Mouse (Mus musculus): Measurements from ENCODE around the gene Serping1. TPM values are rescaled to one million over a fixed set of nuclear protein-coding genes. Genes with fewer than 3 reads are reported as not detected.
A peak's percentile ranks its signal among the peaks of the same experiment; 100 is the strongest.
"Not testable (repeated sequence)": the region's sequence is repeated elsewhere in the genome, so short reads cannot be mapped to it uniquely, and the experiment has no call there.

Serping1 gene
- polyA plus RNA-seq, 1 experiment from 2014 or later = 62.5 TPM

- WGBS = 57% methylated on average over 5 of the region's 5 CpGs
- Histone ChIP-seq H3K9me3 (ENCODE audit: control insufficient read depth, low read length) (no peaks in the 10 kb centered on the region), H3K27ac (ENCODE audit: low read length) (no peak overlapping the region), H3K4me2 (ENCODE audit: low read depth, low read length) (no peak overlapping the region), H3K36me3 (ENCODE audit: control insufficient read depth, insufficient read depth, low read length) (no peaks in the 10 kb centered on the region), H3K27me3 (replicated peaks; ENCODE audit: control insufficient read depth, insufficient read depth, low read length) (no peaks in the 10 kb centered on the region), H3K4me3 (ENCODE audit: low read length) (no peak overlapping the region), H3K4me1 (ENCODE audit: control insufficient read depth, insufficient read depth, low read length) (peaks cover 4% of the 10 kb centered on the region; the same call in 1 of the 2 replicates), H3K9ac (ENCODE audit: low read depth, low read length) (no peak overlapping the region)
- no peak for ATAC-seq
These were observed 31.3 kb upstream of the Serping1 start for GRCm38 (mm10) chr2:84806546-84806945.

- Histone ChIP-seq H3K27ac (ENCODE audit: low read length) (no peak overlapping the region), H3K4me1 (ENCODE audit: control insufficient read depth, insufficient read depth, low read length) (0 out of 2 replicates have a peak, but pooled peaks cover 4% of the 10 kb centered on the region), H3K9me3 (ENCODE audit: control insufficient read depth, low read length) (no peaks in the 10 kb centered on the region), H3K36me3 (ENCODE audit: control insufficient read depth, insufficient read depth, low read length) (no peaks in the 10 kb centered on the region), H3K4me3 (ENCODE audit: low read length) (no peak overlapping the region), H3K27me3 (replicated peaks; ENCODE audit: control insufficient read depth, insufficient read depth, low read length) (no peaks in the 10 kb centered on the region), H3K4me2 (ENCODE audit: low read depth, low read length) (no peak overlapping the region), H3K9ac (ENCODE audit: low read depth, low read length) (no peak overlapping the region)
- 89% methylated on average over 7 of the region's 7 CpGs for WGBS
- ATAC-seq = no peak
These were observed 28.7 kb upstream of the Serping1 start for GRCm38 (mm10) chr2:84803963-84804362.

GRCm38 (mm10) chr2:84801223-84801622, 26.0 kb upstream of the Serping1 start:
- not testable (repeated sequence) for H3K4me1 ChIP-seq (ENCODE audit: control insufficient read depth, insufficient read depth, low read length); H3K27me3 ChIP-seq (replicated peaks; ENCODE audit: control insufficient read depth, insufficient read depth, low read length); H3K9me3 ChIP-seq (ENCODE audit: control insufficient read depth, low read length); H3K27ac ChIP-seq (ENCODE audit: low read length); H3K36me3 ChIP-seq (ENCODE audit: control insufficient read depth, insufficient read depth, low read length); H3K4me2 ChIP-seq (ENCODE audit: low read depth, low read length); ATAC-seq; H3K4me3 ChIP-seq (ENCODE audit: low read length); H3K9ac ChIP-seq (ENCODE audit: low read depth, low read length)
- WGBS = 70% methylated on average over 5 of the region's 5 CpGs

- no peak overlapping the region for H3K27ac ChIP-seq (ENCODE audit: low read length)
- H3K4me1 ChIP-seq (ENCODE audit: control insufficient read depth, insufficient read depth, low read length) = 0 out of 2 replicates have a peak, but pooled peaks cover 4% of the 10 kb centered on the region
- H3K36me3 ChIP-seq (ENCODE audit: control insufficient read depth, insufficient read depth, low read length) = no peaks in the 10 kb centered on the region
- no peak overlapping the region for H3K4me3 ChIP-seq (ENCODE audit: low read length)
- H3K9ac ChIP-seq (ENCODE audit: low read depth, low read length) = no peak overlapping the region
- H3K9me3 ChIP-seq (ENCODE audit: control insufficient read depth, low read length) = no peaks in the 10 kb centered on the region
- WGBS = 71% methylated on average over 4 of the region's 4 CpGs
- H3K27me3 ChIP-seq (replicated peaks; ENCODE audit: control insufficient read depth, insufficient read depth, low read length) = no peaks in the 10 kb centered on the region
- H3K4me2 ChIP-seq (ENCODE audit: low read depth, low read length) = no peak overlapping the region
- ATAC-seq = peak; percentile 28; the same call in 1 of the 2 replicates
These were observed 25.1 kb upstream of the Serping1 start for GRCm38 (mm10) chr2:84800304-84800703.

- WGBS = under 1% methylated on average over 15 of the region's 16 CpGs
- no peaks in the 10 kb centered on the region for H3K27me3 ChIP-seq (replicated peaks; ENCODE audit: control insufficient read depth, insufficient read depth, low read length)
These were observed 23.9 kb upstream of the Serping1 start for GRCm38 (mm10) chr2:84799041-84799561.

GRCm38 (mm10) chr2:84798493-84798921, 23.3 kb upstream of the Serping1 start, which contains the start of gene Ube2l6:
TSS of gene Ube2l6 (plus strand) at chr2:84798828.
- WGBS = under 1% methylated on average over 21 of the region's 21 CpGs
- no peaks in the 10 kb centered on the region for H3K36me3 ChIP-seq (ENCODE audit: control insufficient read depth, insufficient read depth, low read length)
- H3K4me1 ChIP-seq (ENCODE audit: control insufficient read depth, insufficient read depth, low read length) = 0 out of 2 replicates have a peak, but pooled peaks cover 4% of the 10 kb centered on the region
- peak within 1 kb of the TSS; percentile 52 for H3K4me3 ChIP-seq (ENCODE audit: low read length)
- peaks cover 3% of the 10 kb centered on the region; the same call in 1 of the 2 replicates for H3K9me3 ChIP-seq (ENCODE audit: control insufficient read depth, low read length)
- H3K9ac ChIP-seq (ENCODE audit: low read depth, low read length) = peak within 1 kb of the TSS; percentile 64
- H3K27me3 ChIP-seq (replicated peaks; ENCODE audit: control insufficient read depth, insufficient read depth, low read length) = no peaks in the 10 kb centered on the region
- H3K27ac ChIP-seq (ENCODE audit: low read length) = peak within 1 kb of the TSS; percentile 50
- ATAC-seq = peak; percentile 82
- H3K4me2 ChIP-seq (ENCODE audit: low read depth, low read length) = peak within 1 kb of the TSS; percentile 82

More at GRCm38 (mm10) chr2:84799041-84799561, 23.9 kb upstream of the Serping1 start:
- 0 out of 2 replicates have a peak, but pooled peaks cover 4% of the 10 kb centered on the region for H3K4me1 ChIP-seq (ENCODE audit: control insufficient read depth, insufficient read depth, low read length)
- peak; percentile 72 for ATAC-seq
- peak overlapping the region; percentile 82 for H3K4me2 ChIP-seq (ENCODE audit: low read depth, low read length)
- peak overlapping the region; percentile 52 for H3K4me3 ChIP-seq (ENCODE audit: low read length)
- H3K9ac ChIP-seq (ENCODE audit: low read depth, low read length) = peak overlapping the region; percentile 64
- H3K9me3 ChIP-seq (ENCODE audit: control insufficient read depth, low read length) = peaks cover 2% of the 10 kb centered on the region; the same call in 1 of the 2 replicates
- peak overlapping the region; percentile 50 for H3K27ac ChIP-seq (ENCODE audit: low read length)
- H3K36me3 ChIP-seq (ENCODE audit: control insufficient read depth, insufficient read depth, low read length) = no peaks in the 10 kb centered on the region

- peak overlapping the region; percentile 50 for H3K27ac ChIP-seq (ENCODE audit: low read length)
- 0 out of 2 replicates have a peak, but pooled peaks cover 4% of the 10 kb centered on the region for H3K4me1 ChIP-seq (ENCODE audit: control insufficient read depth, insufficient read depth, low read length)
- peak overlapping the region; percentile 82 for H3K4me2 ChIP-seq (ENCODE audit: low read depth, low read length)
- ATAC-seq = peak; percentile 25
- H3K27me3 ChIP-seq (replicated peaks; ENCODE audit: control insufficient read depth, insufficient read depth, low read length) = no peaks in the 10 kb centered on the region
- 13% methylated on average over 13 of the region's 13 CpGs for WGBS
- no peaks in the 10 kb centered on the region for H3K36me3 ChIP-seq (ENCODE audit: control insufficient read depth, insufficient read depth, low read length)
- peak overlapping the region; percentile 64 for H3K9ac ChIP-seq (ENCODE audit: low read depth, low read length)
- H3K4me3 ChIP-seq (ENCODE audit: low read length) = peak overlapping the region; percentile 52
- H3K9me3 ChIP-seq (ENCODE audit: control insufficient read depth, low read length) = peaks cover 3% of the 10 kb centered on the region; the same call in 1 of the 2 replicates
These were observed 22.7 kb upstream of the Serping1 start for GRCm38 (mm10) chr2:84797833-84798492.

GRCm38 (mm10) chr2:84793871-84794270, 18.6 kb upstream of the Serping1 start:
- H3K4me3 ChIP-seq (ENCODE audit: low read length) = no peak overlapping the region
- no peak for ATAC-seq
- 87% methylated on average over 3 of the region's 3 CpGs for WGBS
- no peak overlapping the region for H3K9ac ChIP-seq (ENCODE audit: low read depth, low read length)
- no peaks in the 10 kb centered on the region for H3K27me3 ChIP-seq (replicated peaks; ENCODE audit: control insufficient read depth, insufficient read depth, low read length)
- H3K4me1 ChIP-seq (ENCODE audit: control insufficient read depth, insufficient read depth, low read length) = no peaks in the 10 kb centered on the region
- no peaks in the 10 kb centered on the region for H3K36me3 ChIP-seq (ENCODE audit: control insufficient read depth, insufficient read depth, low read length)
- no peak overlapping the region for H3K27ac ChIP-seq (ENCODE audit: low read length)
- no peak overlapping the region for H3K4me2 ChIP-seq (ENCODE audit: low read depth, low read length)
- H3K9me3 ChIP-seq (ENCODE audit: control insufficient read depth, low read length) = peaks cover 3% of the 10 kb centered on the region; the same call in 1 of the 2 replicates

- Histone ChIP-seq H3K36me3 (ENCODE audit: control insufficient read depth, insufficient read depth, low read length) (no peaks in the 10 kb centered on the region), H3K27ac (ENCODE audit: low read length) (no peak overlapping the region), H3K9ac (ENCODE audit: low read depth, low read length) (no peak overlapping the region), H3K4me2 (ENCODE audit: low read depth, low read length) (no peak overlapping the region), H3K4me3 (ENCODE audit: low read length) (no peak overlapping the region), H3K27me3 (replicated peaks; ENCODE audit: control insufficient read depth, insufficient read depth, low read length) (no peaks in the 10 kb centered on the region), H3K4me1 (ENCODE audit: control insufficient read depth, insufficient read depth, low read length) (no peaks in the 10 kb centered on the region), H3K9me3 (ENCODE audit: control insufficient read depth, low read length) (peaks cover 3% of the 10 kb centered on the region; the same call in 1 of the 2 replicates)
- 90% methylated on average over 3 of the region's 3 CpGs for WGBS
- ATAC-seq = no peak
These were observed 17.9 kb upstream of the Serping1 start for GRCm38 (mm10) chr2:84793154-84793553.

Measured in intestine, embryonic 16.5 days (tissue).